Mouse (Mus musculus): ENCODE results near the gene Cep135. TPM values are rescaled to one million over a fixed set of nuclear protein-coding genes. Genes with fewer than 3 reads are reported as not detected.

Cep135 gene
- polyA plus RNA-seq, 1 experiment from 2014 or later = 9.5 TPM

DNA sequence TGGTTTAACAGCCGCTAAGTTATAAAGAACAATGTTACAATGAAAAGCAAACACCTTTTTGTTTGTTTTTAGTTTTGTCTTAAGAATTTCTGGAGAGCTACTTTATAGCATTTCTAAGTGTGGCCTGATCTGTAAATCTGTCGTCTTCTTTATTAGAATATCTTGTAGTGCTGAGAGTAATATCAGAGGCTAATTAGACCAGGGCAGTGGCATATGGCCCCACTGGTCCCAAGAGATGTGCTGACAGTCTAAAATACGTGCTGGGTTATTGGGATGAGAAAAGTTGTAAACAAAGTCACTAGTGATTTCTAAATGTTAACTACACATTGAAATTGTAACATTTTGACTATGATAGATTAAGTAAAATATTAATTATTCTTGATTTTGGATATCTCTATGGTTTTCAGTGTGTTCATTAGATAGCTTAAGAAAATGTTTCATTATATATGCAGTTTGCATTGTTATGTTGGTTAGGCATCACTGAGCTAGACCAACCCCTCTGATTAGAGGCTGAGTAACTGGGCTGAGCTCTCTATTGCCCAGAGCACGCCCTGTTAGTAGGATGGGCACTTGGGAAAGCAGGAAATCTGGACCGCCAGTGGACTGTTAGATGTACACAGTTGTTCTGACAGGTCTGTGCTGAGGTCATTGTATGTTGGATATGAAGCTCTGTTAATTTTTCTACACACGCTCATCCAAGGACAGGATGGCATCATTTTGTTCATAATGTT lies 77.7 kb downstream of the Cep135 start:
- H3K9me3 ChIP-seq (ENCODE audit: control insufficient read depth, low read depth, low read length) = no peaks in the 10 kb centered on the region
- ATAC-seq (ENCODE audit: insufficient number of reproducible peaks, insufficient read depth, low FRiP score, low read depth) = no peak
- no peak overlapping the region for H3K9ac ChIP-seq (replicated peaks; ENCODE audit: low read depth, low read length)
- H3K27me3 ChIP-seq (ENCODE audit: control insufficient read depth, insufficient read depth, low read length) = no peaks in the 10 kb centered on the region
- H3K4me1 ChIP-seq (ENCODE audit: control insufficient read depth, insufficient read depth, low read length) = no peaks in the 10 kb centered on the region
- no peak overlapping the region for H3K27ac ChIP-seq (ENCODE audit: low read length)
- H3K4me2 ChIP-seq (replicated peaks; ENCODE audit: low read depth, low read length) = no peak overlapping the region
- H3K36me3 ChIP-seq (ENCODE audit: control insufficient read depth, insufficient read depth, low read length) = no peaks in the 10 kb centered on the region
- WGBS = 72% methylated on average over 6 of the region's 6 CpGs
- H3K4me3 ChIP-seq (ENCODE audit: low read depth, low read length) = no peak overlapping the region

DNA sequence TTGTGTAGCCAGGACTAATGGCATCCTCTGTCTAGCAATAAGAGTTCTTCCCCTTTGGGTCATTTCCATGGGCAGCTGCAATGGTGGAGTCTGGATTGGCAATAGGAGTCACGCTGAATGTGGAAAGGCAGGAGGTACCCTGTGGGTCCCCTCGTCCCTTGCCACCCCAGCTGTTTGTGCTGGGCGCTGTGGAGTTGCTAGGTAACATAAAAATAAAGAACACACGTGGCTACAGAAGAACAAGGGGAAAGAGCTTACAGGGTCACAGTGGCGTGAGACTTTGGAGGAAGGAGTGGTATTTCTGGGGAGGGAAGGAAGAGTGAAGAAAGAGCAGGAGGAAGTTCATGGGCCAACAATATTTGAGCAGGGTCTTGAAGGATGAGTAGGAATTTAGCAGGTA lies 79.6 kb downstream of the Cep135 start:
- 81% methylated on average over 5 of the region's 5 CpGs for WGBS

DNA sequence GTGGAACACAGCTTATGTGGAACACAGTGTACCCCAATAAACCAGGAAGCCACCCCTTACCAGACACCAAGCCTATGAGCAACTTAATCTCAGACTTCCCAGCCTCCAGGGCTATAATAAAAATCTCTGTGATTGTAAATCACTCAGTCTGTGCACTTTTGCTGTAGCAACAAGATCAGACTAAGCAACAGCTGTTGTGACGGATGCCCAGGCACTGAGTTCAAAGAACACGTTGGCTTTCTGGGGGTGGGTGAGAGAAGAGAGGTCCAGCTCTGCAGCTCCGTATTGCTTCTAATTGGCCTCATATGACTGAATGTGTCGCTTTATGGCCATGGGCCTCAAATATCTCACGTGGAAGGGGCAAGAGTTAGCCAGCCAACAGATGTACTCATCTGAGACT lies 80.0 kb downstream of the Cep135 start:
- no peak overlapping the region for H3K27ac ChIP-seq (ENCODE audit: low read length)
- H3K9me3 ChIP-seq (ENCODE audit: control insufficient read depth, low read depth, low read length) = no peaks in the 10 kb centered on the region
- no peaks in the 10 kb centered on the region for H3K27me3 ChIP-seq (ENCODE audit: control insufficient read depth, insufficient read depth, low read length)
- no peaks in the 10 kb centered on the region for H3K4me1 ChIP-seq (ENCODE audit: control insufficient read depth, insufficient read depth, low read length)
- no peak overlapping the region for H3K9ac ChIP-seq (replicated peaks; ENCODE audit: low read depth, low read length)
- no peak overlapping the region for H3K4me3 ChIP-seq (ENCODE audit: low read depth, low read length)
- 86% methylated on average over 5 of the region's 5 CpGs for WGBS
- ATAC-seq (ENCODE audit: insufficient number of reproducible peaks, insufficient read depth, low FRiP score, low read depth) = no peak
- no peaks in the 10 kb centered on the region for H3K36me3 ChIP-seq (ENCODE audit: control insufficient read depth, insufficient read depth, low read length)
- no peak overlapping the region for H3K4me2 ChIP-seq (replicated peaks; ENCODE audit: low read depth, low read length)

More for the DNA sequence above, 79.6 kb downstream of the Cep135 start:
- H3K27me3 ChIP-seq (ENCODE audit: control insufficient read depth, insufficient read depth, low read length) = no peaks in the 10 kb centered on the region
- H3K9me3 ChIP-seq (ENCODE audit: control insufficient read depth, low read depth, low read length) = no peaks in the 10 kb centered on the region
- no peak overlapping the region for H3K27ac ChIP-seq (ENCODE audit: low read length)
- H3K4me1 ChIP-seq (ENCODE audit: control insufficient read depth, insufficient read depth, low read length) = no peaks in the 10 kb centered on the region
- H3K36me3 ChIP-seq (ENCODE audit: control insufficient read depth, insufficient read depth, low read length) = no peaks in the 10 kb centered on the region
- no peak overlapping the region for H3K4me3 ChIP-seq (ENCODE audit: low read depth, low read length)
- no peak for ATAC-seq (ENCODE audit: insufficient number of reproducible peaks, insufficient read depth, low FRiP score, low read depth)
- no peak overlapping the region for H3K4me2 ChIP-seq (replicated peaks; ENCODE audit: low read depth, low read length)
- no peak overlapping the region for H3K9ac ChIP-seq (replicated peaks; ENCODE audit: low read depth, low read length)

DNA sequence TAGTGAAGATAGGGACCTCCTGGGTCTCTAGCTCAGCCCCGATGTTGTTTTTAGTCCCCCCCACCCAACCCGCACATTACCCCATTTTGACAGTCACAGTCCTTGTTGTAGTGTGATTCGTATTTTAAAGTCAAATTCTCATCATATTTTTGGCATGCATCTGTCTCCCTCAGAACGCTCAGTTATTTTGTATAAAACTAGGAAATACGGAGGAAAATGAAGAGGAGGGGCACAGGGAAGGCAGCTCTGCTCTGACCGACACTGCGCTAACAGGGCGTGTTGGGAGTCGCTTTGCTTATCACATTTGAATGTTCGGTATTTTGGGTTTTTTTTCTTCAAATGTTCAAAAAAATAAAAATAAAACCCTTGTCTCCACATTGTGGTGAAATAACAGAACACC lies 81.7 kb downstream of the Cep135 start:
- whole genome bisulfite sequencing = 91% methylated on average over 10 of the region's 10 CpGs
- no peak for ATAC-seq (ENCODE audit: insufficient number of reproducible peaks, insufficient read depth, low FRiP score, low read depth)

DNA sequence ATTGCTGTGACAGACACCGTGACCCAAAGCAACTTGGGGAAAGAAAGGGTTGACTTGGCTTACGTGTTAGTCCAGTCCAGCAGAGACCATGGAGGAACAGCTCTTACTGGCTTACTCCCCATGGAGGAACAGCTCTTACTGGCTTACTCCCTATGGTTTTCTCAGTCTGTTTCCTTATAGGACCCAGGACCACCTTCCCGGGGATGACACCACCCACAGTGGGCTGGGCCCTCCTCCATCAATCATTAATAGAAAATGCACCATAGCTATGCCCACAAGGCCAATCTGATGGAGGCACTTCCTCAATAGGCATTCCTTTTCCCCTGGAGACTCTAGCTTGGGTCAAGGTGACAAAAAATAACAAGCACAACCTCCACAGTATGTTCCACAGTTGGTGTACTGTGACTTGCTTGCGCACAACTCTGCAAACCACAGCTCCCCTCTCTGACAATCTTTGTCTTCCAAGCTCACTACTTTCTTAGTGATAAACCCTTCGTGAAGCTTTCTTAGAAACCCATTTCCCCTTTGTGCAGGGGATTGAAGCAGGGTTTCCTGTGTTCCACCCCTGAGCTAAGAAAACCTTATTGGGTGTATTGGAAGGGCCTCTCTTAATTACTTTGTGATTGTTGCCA lies 85.6 kb downstream of the Cep135 start:
- Histone ChIP-seq H3K9me3 (ENCODE audit: control insufficient read depth, low read depth, low read length) (no peaks in the 10 kb centered on the region), H3K36me3 (ENCODE audit: control insufficient read depth, insufficient read depth, low read length) (no peaks in the 10 kb centered on the region), H3K4me1 (ENCODE audit: control insufficient read depth, insufficient read depth, low read length) (no peaks in the 10 kb centered on the region), H3K9ac (replicated peaks; ENCODE audit: low read depth, low read length) (no peak overlapping the region), H3K27ac (ENCODE audit: low read length) (no peak overlapping the region), H3K27me3 (ENCODE audit: control insufficient read depth, insufficient read depth, low read length) (no peaks in the 10 kb centered on the region), H3K4me2 (replicated peaks; ENCODE audit: low read depth, low read length) (no peak overlapping the region), H3K4me3 (ENCODE audit: low read depth, low read length) (no peak overlapping the region)
- ATAC-seq (ENCODE audit: insufficient number of reproducible peaks, insufficient read depth, low FRiP score, low read depth) = no peak
- WGBS = 87% methylated on average over 5 of the region's 5 CpGs

More for the DNA sequence above, 81.7 kb downstream of the Cep135 start:
- Histone ChIP-seq H3K36me3 (ENCODE audit: control insufficient read depth, insufficient read depth, low read length) (no peaks in the 10 kb centered on the region), H3K4me2 (replicated peaks; ENCODE audit: low read depth, low read length) (no peak overlapping the region), H3K27ac (ENCODE audit: low read length) (no peak overlapping the region), H3K4me1 (ENCODE audit: control insufficient read depth, insufficient read depth, low read length) (no peaks in the 10 kb centered on the region), H3K27me3 (ENCODE audit: control insufficient read depth, insufficient read depth, low read length) (no peaks in the 10 kb centered on the region), H3K4me3 (ENCODE audit: low read depth, low read length) (no peak overlapping the region), H3K9me3 (ENCODE audit: control insufficient read depth, low read depth, low read length) (no peaks in the 10 kb centered on the region), H3K9ac (replicated peaks; ENCODE audit: low read depth, low read length) (no peak overlapping the region)

DNA sequence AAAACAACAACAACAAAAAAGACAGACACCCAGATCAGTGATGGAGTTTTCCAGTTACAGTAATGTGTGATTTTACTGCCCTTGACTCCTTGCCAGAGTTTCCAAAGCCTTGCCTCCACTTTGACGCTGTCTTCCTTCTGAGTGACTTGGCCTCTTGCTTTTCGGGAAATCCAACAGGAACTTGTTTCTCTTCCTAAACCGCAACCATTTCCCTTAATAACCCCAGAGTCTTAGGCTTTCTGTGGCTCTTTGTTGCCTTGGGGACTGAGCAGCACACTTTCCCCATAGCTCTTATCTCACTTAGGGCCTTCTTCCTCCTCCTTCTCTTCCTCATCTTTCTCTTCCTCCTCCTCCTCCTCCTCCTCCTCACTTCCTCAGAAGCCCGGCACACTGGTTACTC lies 86.9 kb downstream of the Cep135 start:
- Histone ChIP-seq H3K9ac (replicated peaks; ENCODE audit: low read depth, low read length) (no peak overlapping the region), H3K27me3 (ENCODE audit: control insufficient read depth, insufficient read depth, low read length) (no peaks in the 10 kb centered on the region), H3K9me3 (ENCODE audit: control insufficient read depth, low read depth, low read length) (no peaks in the 10 kb centered on the region), H3K4me1 (ENCODE audit: control insufficient read depth, insufficient read depth, low read length) (no peaks in the 10 kb centered on the region), H3K27ac (ENCODE audit: low read length) (no peak overlapping the region), H3K4me2 (replicated peaks; ENCODE audit: low read depth, low read length) (no peak overlapping the region), H3K36me3 (ENCODE audit: control insufficient read depth, insufficient read depth, low read length) (no peaks in the 10 kb centered on the region), H3K4me3 (ENCODE audit: low read depth, low read length) (no peak overlapping the region)
- WGBS = 70% methylated on average over 4 of the region's 4 CpGs
- ATAC-seq (ENCODE audit: insufficient number of reproducible peaks, insufficient read depth, low FRiP score, low read depth) = no peak

DNA sequence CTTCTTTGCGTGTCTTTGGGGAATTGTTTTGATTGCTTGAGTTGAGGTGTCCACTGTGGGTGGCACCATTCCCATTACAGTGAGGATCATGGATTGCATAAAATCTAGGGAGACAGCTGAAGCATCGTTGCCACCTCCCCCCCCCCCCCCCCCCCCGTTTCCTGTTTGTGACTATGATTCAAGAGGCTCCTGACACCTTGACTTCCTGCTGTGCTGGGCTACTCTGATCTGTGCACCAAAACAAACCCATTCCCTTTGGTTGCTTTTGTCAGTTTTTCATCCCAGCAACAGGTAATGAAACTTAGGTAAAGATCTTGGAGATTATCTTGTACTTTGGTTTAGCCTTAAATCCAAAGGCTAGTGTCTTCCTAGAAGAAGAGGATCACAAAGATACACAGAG lies 92.5 kb downstream of the Cep135 start:
- Histone ChIP-seq H3K27ac (ENCODE audit: low read length) (no peak overlapping the region), H3K4me3 (ENCODE audit: low read depth, low read length) (no peak overlapping the region), H3K9ac (replicated peaks; ENCODE audit: low read depth, low read length) (no peak overlapping the region), H3K27me3 (ENCODE audit: control insufficient read depth, insufficient read depth, low read length) (no peaks in the 10 kb centered on the region), H3K4me1 (ENCODE audit: control insufficient read depth, insufficient read depth, low read length) (0 out of 2 replicates have a peak, but pooled peaks cover 5% of the 10 kb centered on the region), H3K36me3 (ENCODE audit: control insufficient read depth, insufficient read depth, low read length) (no peaks in the 10 kb centered on the region), H3K9me3 (ENCODE audit: control insufficient read depth, low read depth, low read length) (0 out of 2 replicates have a peak, but pooled peaks cover 3% of the 10 kb centered on the region), H3K4me2 (replicated peaks; ENCODE audit: low read depth, low read length) (no peak overlapping the region)
- WGBS = 96% methylated on average over 1 of the region's 3 CpGs
- no peak for ATAC-seq (ENCODE audit: insufficient number of reproducible peaks, insufficient read depth, low FRiP score, low read depth)

DNA sequence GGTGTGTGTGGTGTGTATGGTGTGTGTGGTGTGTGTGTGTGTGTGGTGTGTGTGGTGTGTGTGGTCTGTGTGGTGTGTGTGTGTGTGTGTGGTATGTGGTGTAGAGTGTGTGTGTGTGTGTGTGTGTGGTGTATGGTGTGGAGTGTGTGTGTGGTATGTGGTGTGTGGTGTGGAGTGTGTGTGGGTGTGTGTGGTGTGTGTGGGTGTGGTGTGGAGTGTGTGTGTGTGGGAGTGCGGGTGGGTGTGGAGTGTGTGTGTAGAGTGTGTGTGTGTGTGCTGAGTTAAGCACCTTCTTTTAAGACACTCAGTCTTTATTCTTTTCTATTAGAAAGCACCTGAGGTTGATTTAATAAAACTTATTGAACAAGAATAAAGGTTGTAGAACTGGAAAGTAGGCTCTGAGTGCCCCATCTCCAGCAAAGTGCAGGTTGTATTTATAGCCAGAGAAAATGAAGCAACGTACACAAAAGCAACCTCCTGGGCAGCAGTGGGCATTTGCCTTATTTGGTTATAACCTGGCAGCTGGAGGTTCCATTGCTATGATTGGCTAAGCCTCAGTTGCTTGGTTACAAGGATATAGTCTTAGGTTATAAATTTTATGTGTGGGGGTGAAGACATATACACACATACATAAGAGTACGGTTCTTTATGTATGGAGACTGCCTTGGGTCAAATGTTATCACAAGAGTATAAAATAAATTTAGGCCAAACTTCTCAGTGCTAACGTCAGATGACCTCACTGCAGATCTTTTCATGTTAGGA lies 93.6 kb downstream of the Cep135 start:
- Histone ChIP-seq H3K27ac (ENCODE audit: low read length) (no peak overlapping the region), H3K27me3 (ENCODE audit: control insufficient read depth, insufficient read depth, low read length) (no peaks in the 10 kb centered on the region), H3K4me1 (ENCODE audit: control insufficient read depth, insufficient read depth, low read length) (0 out of 2 replicates have a peak, but pooled peaks cover 5% of the 10 kb centered on the region), H3K36me3 (ENCODE audit: control insufficient read depth, insufficient read depth, low read length) (no peaks in the 10 kb centered on the region), H3K9me3 (ENCODE audit: control insufficient read depth, low read depth, low read length) (0 out of 2 replicates have a peak, but pooled peaks cover 3% of the 10 kb centered on the region), H3K4me3 (ENCODE audit: low read depth, low read length) (no peak overlapping the region), H3K4me2 (replicated peaks; ENCODE audit: low read depth, low read length) (no peak overlapping the region), H3K9ac (replicated peaks; ENCODE audit: low read depth, low read length) (no peak overlapping the region)
- 42% methylated on average over 4 of the region's 4 CpGs for WGBS
- no peak for ATAC-seq (ENCODE audit: insufficient number of reproducible peaks, insufficient read depth, low FRiP score, low read depth)
